Mouse (Mus musculus) spleen, adult 2 months (tissue): ENCODE data around the gene Dst.

ENCODE experiments used
- CTCF ChIP-seq: fragments of 200-500 bp; IDR thresholded peaks from 2 replicates; pipeline ENCODE4 v1.5.1; 2011; ENCODE audit warnings: mild to moderate bottlenecking, inconsistent platforms; ENCODE audit not compliant: insufficient read depth, insufficient read length, insufficient replicate concordance; ENCODE audit errors: extremely low read depth
- POLR2A ChIP-seq: fragments of 200-500 bp; IDR thresholded peaks from 2 replicates; pipeline ENCODE4 v1.6.1; 2011; ENCODE audit warnings: low read depth, low read length, inconsistent platforms

GRCm38 (mm10) chr1:34238231-34238630 lies 330.2 kb downstream of the Dst start:
- TF ChIP-seq POLR2A (no peak), CTCF (no peak)
